Mouse (Mus musculus) adrenal gland, postnatal 10 days (tissue): ENCODE measurements around the gene Grid1. TPM values are rescaled to one million over a fixed set of nuclear protein-coding genes. Genes with fewer than 3 reads are reported as not detected.

ENCODE experiments used
- DNase-seq: peaks from one replicate; pipeline ENCODE4 v3.0.0; 2021; ENCODE audit warnings: mixed read lengths
- total RNA-seq, 2 experiments: library from RNA; stranded (reverse); gene quantifications; 2 replicates each; pipeline ENCODE4 v1.2.3; 2021

Gene Grid1
- total RNA-seq, 2 experiments from 2014 or later = 0.57 to 0.61 TPM

DNA sequence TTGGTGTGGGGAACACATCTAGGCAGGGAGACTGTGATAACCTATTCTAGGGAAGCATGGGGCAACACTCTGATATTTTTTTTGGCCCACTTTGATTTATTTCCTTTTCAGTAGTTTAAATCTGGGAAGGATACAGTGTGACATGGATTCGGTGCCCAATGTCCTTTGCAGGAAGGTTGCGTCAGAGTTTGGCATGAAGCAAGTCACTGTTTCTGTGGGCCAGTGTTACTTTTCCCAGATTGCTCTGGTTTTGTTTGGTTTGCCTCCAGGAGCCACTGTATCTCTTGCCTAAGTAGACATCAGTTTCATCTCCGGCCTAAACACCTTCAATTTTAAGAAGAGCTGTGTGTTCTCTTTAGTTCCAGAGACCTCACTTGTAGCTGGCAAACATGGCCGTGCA is 399.1 kb downstream of the Grid1 start:
- peak; percentile 27 for DNase-seq

DNA sequence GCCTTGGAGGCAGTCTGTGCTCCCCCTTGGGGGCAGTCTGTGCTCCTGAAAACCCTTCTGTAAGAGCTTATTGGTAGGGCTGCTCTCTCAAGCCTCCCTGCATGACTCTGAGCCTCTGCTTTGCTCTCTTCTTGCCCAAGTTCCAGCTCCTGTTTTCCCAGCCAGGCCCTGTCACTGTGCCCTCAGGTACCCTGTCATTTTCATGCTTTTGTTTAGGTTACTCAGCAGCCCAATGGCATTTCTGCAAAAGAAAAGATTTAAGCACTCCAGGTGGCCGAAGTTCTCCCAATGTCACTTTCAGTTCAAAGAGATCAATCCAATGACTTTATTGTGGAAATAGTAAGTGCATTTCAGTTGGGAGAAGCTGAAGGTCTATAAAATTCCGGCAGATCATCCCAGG is 402.3 kb downstream of the Grid1 start:
- DNase-seq = no peak

DNA sequence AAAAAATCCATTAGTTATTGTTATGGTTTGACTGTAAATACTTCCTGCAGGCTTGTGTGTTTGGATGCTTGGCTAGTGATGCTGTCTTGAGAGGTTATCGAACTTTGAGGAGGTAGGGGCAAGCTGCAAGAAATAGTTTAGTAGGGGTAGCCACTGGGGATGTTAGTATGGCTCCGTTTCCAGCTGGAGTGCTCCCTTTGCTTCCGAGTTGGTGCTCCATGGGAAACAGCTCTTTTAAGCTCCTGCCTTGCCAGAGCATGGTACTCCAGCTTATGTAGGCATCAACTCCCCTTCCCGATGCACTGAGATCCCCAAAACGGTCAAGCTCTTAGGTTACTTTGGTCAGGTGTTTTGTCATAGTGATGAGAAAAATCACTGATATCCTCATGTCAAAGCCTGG is 407.7 kb downstream of the Grid1 start:
- DNase-seq = no peak

DNA sequence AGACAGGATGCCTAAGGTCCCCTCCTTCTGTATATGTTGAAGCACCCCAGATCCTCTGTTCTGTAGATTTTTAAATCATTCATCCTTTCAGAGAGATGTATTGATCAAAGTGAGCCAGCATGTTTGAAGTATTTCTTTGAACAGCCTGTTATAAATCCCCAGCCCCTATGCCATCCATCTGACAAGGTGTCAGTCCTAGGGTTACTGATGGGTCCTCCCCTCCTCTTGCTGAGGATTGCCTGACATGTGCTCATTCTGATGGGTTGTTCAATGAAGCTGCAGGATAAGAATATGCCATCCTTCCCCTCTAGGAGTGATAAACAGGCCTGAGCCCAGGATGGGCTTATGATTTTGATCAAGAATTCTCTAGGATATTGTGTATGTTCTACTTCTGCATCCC is 411.5 kb downstream of the Grid1 start:
- DNase-seq = no peak

DNA sequence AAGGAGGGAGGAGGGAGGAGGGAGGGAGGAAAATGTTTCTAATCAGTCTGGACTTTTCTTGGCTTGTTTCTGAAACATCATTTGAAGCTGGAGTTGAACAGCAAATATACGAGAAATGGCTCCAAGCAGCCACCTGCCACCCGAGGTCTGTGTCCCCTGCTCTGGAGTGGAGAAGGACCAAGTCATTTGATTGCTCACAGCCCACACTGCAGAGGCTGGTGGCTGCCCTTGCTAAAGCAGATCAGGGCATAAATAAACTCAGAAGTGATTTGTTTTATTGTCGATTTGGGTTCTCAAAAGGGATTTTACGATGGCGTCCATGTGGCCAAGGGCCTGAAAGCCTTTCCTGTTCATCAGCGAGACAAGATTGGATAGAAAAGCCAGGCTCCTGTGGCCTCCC is 423.0 kb downstream of the Grid1 start:
- DNase-seq = no peak

DNA sequence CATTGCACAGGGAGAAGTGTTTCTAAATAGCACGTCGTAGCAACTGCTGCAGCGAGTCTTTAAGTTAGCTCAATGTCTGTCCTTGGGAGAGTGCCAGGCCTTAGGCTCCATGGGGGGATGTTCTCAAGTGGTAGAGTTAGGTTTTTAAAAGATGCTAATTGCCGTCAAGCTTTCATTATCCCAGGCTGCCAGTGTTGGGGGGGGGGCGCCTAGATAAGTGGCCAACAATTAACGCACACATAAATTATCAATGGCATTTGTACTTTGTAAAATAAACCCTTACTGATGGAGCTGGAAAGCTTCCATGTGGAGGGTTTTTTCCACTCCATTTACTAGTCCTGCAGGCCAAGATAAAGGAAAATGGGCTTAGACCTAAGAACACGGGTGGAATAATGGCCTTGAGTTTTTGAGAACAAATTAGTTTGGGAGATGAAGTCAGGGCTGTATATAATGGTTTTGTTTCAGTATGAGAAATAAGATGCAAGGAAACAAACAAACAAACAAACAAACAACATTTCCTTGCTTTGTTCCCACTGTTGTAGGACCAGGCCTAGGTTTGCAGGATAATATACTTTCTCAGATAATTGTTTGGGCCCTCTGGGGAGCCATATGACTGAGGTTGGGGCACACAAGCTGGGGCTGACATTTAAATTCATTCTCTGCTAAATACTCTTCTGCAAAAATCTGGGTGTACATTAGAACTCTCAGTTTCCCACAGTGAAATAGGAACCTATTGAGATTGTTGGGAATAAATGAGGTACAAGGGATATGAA is 425.1 kb downstream of the Grid1 start:
- DNase-seq = no peak

DNA sequence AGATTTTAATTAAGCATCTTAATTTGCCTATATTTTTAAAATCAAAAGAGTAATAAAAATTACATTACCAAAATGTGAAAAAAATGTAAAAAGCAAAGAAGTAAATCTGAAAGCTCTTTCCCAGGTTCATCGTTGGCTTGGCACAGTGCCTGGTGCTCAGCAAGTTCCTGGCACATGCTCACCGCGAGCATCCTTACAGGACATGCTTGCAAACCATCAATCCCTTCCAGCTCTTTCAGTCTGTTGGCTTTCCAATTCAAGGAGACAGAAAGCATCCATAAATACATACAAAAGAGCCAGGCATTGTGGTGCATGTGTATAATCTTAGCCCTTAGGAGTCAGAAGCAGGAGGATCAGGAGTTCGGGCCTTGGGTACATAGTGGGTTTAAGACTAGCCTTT is 430.5 kb downstream of the Grid1 start:
- DNase-seq = no peak

DNA sequence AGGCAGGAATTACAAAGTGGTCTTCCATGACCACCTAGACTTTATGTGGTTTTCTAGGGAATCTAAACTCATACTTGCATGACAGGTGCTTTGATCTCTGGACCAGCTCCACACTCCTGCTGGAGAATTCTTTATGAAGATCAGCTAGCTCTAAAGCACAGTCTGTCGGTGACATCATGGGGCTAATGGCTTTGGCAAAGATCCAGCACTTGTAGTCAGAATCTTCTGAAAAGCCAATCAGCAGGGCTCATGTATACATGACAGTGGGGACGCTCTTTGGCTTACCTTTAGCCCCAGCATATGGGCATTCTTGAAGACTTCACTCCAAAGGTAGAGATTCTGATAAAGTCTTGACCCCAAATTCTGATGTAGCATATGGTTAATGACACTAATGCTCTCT is 434.6 kb downstream of the Grid1 start:
- no peak for DNase-seq

DNA sequence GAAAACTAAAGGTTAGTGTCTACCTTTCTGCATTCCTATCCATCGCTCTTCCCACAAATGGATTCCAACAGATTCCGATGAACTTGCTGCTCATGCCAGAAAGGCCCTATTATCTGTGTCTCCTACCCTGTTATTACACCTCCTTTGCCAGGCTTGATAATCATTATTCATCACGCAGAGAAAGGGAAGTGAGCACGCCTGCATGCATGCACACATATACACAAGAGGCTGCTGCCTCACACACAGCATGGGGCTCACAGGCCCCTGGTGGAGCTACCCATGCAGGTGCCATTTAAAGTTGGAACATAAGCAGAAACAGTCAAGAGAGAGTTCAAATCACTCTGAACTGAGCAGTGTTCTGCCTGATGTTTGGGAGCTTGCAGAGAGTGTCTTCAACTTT is 450.4 kb downstream of the Grid1 start:
- DNase-seq = no peak

DNA sequence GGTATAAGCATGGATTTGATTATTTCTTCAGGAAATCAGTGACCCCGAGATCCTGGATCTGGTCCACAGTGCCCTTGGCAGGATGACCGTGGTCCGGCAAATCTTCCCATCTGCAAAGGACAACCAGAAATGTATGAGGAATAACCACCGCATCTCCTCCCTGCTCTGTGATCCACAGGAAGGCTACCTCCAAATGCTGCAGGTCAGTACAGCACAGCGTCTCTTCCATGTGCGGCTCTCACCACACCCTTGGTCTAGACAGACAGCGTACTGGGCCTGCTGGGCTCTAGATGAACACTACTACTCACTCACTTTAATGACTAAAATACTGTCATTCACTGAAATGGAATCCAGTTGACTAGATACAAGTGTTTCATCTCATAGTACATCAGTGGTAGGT is 489.3 kb downstream of the Grid1 start:
- DNase-seq = no peak

DNA sequence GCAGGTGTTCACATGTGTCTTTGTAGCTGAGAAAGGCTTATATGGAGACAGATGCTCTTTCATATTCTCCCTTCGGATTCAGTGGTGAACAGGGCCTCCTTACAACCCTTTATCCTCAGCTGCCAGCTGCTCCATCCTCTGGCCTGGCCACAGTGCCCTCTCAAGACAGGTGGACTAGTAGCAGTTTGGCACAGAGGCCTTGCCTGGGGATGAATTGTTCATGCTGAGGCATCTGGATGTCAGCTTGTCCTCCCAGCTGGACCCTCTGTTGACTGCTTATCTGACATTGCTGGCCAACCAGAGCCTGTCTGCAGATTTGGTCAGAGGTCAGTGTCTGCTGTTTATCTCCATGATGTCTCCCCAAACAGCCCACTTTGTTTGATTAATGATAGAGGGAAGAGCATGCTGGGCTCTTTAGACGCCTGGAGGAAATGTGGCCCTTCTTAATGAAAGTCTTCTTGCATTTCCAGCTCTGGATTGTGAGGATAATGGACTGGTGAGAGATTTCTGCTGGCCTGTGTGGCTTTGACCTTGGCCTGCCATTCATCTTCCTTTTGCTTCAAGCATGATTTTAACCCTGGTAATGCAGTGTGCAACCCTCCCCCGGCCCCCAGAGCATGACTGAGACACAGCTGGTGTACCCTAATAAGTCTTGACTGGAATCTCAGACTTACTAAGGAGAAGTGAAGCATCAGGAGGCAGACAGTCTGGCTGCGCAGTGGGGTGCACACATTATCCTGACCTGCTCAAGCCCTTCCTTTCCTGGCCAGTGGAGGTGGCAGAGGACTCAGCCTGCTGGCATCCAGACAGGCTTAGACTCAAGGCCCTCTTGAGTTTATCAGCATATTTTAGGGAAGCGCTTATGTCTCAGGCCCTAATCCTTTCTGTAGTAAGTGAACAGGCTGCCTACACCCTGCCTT is 493.7 kb downstream of the Grid1 start:
- peak; percentile 3 for DNase-seq

DNA sequence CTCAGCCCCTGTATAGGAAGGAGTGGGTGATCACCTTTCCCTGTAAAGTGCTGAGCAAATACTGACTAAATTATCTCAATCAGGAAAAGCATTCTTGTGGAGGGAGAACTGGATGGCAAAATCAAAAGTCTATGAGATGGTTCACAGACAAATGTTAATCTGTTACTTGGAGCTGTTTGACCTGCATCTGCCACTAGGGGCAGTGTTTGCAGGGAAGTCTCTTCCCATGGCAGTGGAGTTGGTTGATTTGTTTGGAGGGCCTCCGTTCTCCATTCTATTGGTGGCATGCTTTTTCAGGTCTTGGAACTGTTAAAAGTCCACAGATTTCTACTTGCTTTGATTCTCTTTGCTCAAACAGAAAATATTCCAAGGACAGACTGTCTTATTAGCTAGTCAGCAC is 506.4 kb downstream of the Grid1 start:
- peak; percentile 20 for DNase-seq

DNA sequence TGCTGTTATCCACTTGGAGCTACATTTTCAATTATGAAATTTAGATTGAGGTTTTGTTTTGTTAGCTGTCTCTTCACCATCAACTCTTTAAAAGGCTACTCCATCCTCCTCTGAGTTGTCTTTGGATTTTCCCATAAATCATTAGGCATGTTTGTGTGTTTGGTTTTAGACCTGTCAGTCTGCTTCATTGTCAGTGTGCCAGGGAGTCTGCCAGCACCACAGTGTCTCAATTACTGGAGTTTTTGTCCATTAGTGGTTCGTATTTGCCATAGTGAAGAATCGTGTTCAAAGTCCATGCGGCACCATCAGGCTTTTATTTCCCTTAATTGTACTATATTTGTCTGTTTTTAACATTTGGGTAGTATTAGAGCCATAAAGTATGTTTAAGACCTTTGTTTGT is 516.7 kb downstream of the Grid1 start:
- no peak for DNase-seq

DNA sequence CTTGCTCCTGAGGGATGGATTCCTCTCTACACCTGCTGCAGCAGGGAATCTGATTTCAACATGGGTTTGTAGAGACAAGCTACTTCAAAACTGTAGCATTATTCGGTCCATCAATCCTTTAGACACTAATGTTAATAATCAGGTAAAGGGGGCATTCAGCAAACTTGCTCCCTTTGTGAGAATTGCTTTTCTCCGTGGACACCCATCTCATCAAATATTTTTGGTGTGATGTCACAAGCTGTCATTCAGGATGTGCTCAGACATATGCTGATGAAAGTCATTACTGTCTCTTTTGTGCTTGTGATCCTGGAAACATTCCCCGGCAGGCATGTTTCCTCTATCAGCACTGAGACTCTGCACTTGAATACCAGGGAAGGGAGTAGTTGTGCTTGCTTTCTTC is 536.1 kb downstream of the Grid1 start:
- no peak for DNase-seq

DNA sequence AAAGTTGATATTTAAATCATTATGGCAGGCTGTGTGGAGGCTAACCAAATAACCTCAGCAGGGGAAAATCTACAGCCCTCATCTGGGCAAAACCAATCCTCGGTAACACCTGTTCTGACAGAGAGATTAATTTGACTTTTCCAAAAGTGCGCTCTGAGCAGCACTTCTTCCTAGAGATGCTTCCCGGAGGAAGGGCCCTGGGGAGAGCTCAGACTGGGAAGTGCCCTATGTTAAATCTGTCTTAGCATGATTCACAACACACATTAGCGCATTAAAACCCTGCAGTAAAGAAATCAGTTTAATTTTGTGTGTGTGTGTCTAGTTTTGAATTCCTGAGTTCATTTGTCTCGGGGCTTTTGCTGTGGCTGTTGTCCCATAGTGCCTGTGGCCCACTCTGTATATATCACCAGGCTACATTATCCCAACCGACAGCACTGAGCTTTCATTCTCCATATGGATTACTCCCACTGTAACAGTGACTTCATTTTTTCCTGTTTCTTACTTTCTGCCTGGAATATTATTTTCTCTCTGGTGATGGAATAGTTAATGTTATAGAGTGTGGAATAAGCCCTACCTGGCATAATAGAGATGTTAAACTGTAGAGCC is 536.7 kb downstream of the Grid1 start:
- no peak for DNase-seq

DNA sequence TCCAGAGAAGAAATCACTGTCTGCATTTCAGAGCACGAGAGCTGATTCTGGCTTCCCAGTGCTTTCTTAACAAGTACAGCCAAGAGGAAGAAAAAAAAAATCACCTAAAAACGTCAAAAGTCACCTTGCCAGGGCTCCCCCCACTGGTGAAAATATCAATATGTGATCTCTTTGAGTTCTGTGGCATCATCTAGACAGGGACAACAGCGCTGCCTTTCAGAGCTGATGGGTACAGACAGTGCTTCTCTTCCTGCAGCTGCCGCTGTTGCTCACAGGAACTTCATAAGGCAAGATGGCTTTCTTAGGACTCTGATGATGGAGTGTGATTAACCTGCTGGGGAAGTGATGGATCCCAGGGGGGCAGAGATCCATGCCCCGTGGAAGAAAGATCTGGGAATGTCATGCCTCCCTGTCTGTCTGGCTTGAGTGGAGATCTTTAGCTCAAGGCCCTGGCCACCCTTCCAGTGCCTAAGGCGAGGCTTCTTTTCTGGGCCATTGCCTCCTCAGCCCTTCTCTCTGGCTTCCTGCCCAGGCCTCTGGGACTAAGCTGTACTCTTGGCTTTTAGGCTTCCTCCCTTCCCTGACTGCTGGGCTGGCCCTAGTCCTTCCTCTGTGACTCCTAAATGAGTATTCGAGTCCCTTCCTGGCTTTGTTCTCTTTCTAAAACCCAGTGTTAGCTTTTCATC is 538.4 kb downstream of the Grid1 start:
- DNase-seq = peak; percentile 42

DNA sequence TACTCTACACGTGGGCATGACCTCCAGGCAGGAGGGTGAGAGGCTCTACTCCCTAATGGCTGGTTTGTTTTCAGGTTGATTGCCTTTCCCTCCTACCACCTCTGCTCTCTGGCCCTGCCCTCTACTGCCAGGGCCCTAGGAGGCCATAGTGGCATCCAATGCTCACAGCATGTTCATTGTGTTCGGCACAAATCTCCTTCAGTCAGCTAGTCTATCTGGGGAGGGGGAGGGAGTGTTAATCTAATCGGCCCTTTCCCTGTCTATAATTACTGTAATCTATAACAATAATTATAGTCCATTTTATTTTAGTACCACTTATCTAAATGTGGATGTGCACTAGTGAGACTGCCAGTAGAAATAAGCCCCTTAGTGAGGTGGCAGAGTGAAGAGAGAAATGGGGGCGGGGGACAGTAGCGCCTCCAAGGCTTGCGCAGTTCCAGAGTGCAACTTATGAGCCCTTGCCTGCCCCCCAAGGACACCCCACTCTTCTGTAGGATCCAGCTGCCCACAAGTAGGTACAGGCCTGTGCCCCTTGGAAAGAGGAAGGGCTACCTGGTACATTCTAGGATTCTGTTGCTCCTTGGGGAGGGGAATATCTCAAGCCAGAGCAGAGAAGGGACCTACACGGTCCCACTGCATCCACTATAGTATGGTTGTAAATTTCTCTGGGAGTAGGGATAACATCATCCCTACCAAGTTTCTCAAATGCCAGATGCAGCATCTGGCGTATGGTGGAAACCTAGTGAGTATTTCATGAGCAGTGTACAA is 545.5 kb downstream of the Grid1 start:
- no peak for DNase-seq

DNA sequence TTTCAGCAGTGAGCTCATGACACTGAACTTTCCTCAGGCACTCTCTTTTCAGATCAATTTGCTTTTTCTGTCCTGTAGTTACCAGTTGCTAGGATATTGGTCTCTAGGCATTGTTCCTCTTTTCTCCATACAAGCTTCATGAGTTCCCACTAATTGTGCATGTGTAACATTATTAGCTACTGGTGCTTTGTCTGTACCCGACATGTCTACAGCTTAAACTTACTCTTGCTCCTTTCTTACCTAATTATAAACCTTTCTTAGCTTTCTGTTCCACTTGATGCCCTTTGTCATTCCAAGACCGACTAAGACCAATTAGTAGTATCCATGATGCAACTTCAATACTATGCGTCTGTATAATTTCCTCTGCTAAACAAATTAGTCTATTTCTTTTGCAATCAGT is 554.5 kb downstream of the Grid1 start:
- no peak for DNase-seq

DNA sequence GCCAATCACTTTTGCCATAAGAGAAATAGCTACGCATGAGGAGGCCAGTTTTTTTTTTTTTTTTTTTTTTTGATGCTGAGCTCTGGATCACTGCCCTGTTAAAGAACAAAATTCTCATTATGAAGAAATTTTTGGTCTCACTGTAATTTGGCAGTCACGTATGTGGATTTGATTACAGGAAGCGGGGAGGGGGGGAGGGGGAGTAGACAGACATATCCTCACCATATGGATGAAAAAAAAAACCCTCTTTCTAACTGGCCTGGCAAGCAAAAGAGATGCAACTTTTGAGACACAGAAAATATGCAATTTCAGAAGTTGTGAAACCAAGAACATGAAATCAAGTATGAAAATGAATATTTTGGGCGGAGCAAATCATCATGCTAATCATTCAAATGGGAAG is 573.7 kb downstream of the Grid1 start:
- no peak for DNase-seq

DNA sequence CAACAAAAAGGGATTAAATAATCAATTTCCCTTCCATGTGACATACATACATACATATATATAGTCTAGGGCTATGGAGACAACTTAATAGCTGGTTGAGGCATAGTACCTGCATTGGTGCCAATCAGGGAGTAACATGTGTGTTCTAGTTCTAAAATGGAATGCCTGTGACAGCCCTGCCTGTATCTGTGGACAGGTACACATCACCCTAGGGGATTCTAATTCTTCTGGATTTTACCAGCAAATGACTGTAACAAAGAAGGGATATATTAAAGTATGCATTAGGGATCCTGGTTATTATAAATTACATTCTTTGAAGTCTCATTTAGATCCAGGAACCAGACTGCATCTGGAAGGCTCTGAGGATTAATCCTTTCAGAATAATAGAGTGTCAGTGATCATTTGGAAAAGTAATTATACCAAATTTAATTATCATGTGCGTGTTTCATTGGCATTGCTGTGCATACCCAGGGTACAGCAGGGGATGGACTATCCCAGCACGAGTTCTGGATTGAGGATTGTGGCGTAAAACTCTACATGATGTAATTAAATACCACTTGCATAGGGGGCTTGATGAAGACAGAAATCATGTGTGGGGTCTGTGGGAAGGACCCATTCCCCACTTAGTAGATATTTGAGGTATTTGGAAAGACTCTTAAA is 584.5 kb downstream of the Grid1 start:
- DNase-seq = no peak

DNA sequence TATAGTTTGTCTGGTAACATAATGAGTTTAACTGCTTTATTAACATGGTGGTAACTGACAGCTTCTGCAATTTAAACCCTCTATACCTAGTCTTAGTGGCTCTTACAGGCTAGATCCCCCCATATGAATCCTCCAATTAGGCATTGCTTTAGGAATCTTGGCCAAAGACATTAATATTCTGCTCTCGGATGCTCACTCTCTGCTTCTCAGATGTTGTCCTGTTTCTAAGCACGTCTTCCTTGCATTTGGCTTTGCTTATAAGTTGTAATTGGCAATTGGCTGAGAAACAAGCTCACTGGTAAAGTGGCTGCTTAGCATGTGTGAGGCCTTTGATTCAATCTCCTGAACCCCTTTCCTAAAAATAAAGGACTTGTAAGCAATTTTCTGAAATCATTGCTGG is 610.4 kb downstream of the Grid1 start:
- DNase-seq = no peak
